Mouse (Mus musculus) cerebellum, adult 2 months (tissue): ENCODE measurements around the gene Lca5.

Experiments
- CTCF ChIP-seq: fragments of 200-500 bp; IDR thresholded peaks from 2 replicates; pipeline ENCODE4 v1.5.1; 2011; ENCODE audit warnings: low read depth, mild to moderate bottlenecking, control low read depth, low read length, moderate library complexity, borderline replicate concordance; ENCODE audit not compliant: insufficient read depth
- POLR2A ChIP-seq: fragments of 200-500 bp; IDR thresholded peaks from 2 replicates; pipeline ENCODE4 v1.6.1; 2011; ENCODE audit warnings: low read length, control low read depth, borderline replicate concordance; ENCODE audit not compliant: insufficient read depth

- TF ChIP-seq CTCF = no peak
- TF ChIP-seq POLR2A = no peak
Observed at GRCm38 (mm10) chr9:83353316-83353715, 87.6 kb downstream of the Lca5 start.
